Mouse (Mus musculus): ENCODE data around the gene Actr3b.
"Not testable (repeated sequence)": the region's sequence is repeated elsewhere in the genome, so short reads cannot be mapped to it uniquely, and the experiment has no call there.

Gene Actr3b

GRCm38 (mm10) chr5:25791570-25791969 is 31.8 kb downstream of the Actr3b start:
- DNase-seq: no peak

DNA sequence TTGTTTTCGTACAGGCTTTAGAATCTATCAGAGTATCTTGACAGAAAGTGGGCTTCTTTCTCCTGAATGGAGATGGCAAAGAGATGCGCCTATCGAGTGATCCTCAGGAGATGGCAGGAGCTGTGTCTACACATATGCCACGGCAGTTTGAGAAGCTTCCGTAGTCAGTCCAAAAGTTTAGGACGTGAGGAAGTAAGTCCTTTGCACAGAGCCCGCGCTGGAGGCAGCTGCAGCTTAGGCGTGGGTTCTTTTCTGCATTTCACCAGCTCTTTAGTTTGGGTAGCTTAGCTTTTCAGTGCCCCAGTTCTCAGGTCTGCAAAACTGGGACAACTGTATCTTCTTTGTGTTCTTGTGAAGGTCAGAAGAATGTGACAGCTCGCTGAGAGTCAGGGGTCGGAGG is 38.0 kb downstream of the Actr3b start:
- DNase-seq: no peak

- DNase-seq: peak; percentile 47
These were observed 41.1 kb downstream of the Actr3b start for GRCm38 (mm10) chr5:25800929-25801328.

- no peak for DNase-seq
These were observed 41.9 kb downstream of the Actr3b start for GRCm38 (mm10) chr5:25801744-25802143.

DNA sequence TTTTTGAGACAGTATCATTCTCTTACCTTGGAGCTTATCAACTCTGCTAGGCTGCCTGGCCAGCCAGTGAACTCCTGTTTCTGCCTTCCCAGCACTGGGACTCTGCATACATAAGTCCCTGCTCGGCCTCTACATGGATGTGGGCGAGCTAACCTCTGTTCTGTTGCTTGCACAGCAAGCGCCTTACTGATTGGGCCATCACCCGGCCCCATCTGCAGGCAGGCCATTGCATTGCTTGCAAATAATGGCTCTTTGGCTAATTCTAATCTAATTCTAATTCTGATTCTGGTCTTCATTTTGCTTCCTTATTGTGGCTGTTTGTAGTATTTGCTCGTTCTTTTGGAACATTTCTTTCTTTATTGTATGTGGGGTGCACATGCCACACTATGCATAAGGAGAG is 44.8 kb downstream of the Actr3b start:
- DNase-seq: no peak

GRCm38 (mm10) chr5:25812922-25813321 is 53.1 kb downstream of the Actr3b start:
- no peak for DNase-seq

- DNase-seq: no peak
These were observed 69.7 kb downstream of the Actr3b start for GRCm38 (mm10) chr5:25829308-25830094.

DNA sequence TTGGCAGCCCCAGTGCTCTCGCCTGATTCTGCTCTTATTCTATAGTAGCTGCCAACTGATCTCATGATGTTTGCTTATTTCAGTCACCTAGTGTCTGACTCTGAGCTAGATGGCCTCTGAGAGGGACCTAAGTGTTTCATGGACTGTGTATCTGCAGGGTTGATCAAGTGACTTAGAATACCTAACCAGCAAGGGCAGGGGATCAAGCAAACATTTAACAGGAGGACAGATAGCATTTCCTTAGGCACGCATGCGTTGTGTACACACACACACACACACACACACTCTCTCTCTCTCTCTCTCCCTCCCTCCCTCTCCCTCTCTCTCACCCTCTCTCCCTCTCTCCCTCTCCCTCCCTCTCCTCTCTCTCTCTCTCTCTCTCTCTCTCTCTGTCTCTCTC is 71.0 kb downstream of the Actr3b start:
- DNase-seq: no peak

GRCm38 (mm10) chr5:25831624-25832023 is 71.8 kb downstream of the Actr3b start:
- peak; percentile 35 for DNase-seq

DNA sequence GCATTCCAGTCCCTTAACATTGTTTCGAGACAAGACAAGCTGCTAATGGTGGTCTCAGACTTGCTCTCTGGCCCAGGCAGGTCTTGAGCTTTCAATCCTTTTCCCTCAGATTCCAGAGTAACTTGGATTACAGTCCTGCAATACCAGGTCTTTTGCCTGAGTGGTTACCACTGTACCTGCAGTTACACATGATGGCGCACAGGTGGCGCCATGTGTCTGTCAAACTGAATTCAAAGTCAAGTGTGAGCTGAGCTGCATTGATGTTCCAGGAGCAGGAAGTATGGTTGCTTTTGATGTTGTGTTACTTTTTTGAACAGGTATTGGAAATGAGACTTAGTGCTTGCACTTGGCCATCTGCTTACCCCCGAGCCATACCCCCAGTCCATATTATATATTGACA is 79.6 kb downstream of the Actr3b start:
- DNase-seq: peak; percentile 46

DNA sequence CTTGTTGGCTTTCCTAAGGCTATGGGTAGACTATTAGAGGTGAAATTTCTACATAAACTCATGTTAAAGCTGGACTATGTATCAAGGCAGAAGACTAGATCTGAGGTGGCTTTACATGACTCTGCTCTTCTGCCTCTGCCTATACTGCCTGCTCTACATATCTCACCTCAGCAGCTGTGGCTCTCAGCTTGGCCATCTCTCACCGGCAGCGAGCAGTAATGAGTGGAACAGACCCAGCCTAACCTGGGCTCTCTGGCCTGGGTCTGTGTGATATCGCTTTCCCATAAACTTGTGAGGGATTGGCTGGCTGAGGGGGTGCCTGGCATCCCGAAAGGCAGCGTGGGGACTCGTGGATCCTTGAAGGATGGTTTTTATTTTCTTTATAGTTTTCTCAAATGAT is 86.8 kb downstream of the Actr3b start:
- DNase-seq: no peak

GRCm38 (mm10) chr5:25847154-25847553 is 87.4 kb downstream of the Actr3b start:
- no peak for DNase-seq

DNA sequence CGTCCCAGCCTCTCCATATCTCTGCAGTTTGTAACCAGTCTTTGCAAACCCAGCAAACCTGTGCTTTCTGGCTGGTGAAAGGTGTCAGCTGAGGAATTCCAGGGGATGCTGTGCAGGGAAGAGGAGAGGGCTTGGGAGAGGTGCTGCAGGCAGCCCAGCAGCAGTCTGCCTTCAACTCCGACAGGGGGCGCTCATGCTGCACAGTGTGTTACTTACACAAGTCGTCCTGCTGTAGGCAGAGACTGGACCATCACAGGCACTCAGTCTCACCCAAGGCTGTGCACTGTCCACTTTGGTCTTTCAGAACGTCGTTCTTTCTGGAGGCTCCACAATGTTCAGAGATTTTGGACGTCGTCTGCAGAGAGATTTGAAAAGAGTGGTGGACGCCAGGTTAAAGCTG is 88.3 kb downstream of the Actr3b start:
- peak; percentile 72 for DNase-seq

DNA sequence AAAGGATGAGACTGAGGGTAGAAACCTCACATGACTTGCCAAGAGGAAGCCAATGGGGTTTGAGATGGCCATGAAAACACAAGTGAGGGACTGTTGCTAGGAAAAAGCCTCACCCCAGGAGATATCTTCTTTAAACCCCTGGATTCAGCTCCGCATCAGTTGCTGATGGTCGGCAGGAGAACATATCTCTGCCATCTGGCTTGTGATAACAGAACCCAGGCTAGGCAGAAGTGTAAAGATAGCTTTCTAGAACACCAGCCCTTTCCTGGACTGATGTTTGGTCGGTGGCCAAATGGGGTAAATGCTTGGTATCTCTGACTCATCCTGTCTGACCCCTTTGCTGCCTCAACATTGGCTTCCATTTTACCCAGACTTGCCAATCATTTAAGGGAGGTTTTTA is 106.4 kb downstream of the Actr3b start:
- no peak for DNase-seq

GRCm38 (mm10) chr5:25869880-25870279 is 110.1 kb downstream of the Actr3b start:
- DNase-seq: no peak

DNA sequence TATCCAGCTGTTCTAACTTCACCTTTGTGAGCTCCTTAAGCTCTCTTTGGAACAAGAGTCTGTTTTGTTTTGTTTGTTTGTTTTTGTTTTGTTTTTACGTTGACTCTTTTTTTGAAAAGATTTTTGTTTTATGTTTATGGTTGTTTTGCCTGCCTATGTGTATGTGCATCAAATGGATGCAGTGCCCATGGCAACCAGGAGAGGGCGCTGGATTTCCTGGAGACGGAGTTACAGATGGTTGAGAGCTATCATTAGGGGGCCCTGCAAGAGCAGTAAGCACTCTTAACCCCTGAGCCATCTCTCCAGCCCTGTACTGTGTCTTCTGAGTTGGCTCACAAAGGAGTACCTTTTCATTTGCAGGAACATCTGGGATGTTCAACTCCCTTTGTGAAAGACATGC is 110.8 kb downstream of the Actr3b start:
- DNase-seq: no peak

DNA sequence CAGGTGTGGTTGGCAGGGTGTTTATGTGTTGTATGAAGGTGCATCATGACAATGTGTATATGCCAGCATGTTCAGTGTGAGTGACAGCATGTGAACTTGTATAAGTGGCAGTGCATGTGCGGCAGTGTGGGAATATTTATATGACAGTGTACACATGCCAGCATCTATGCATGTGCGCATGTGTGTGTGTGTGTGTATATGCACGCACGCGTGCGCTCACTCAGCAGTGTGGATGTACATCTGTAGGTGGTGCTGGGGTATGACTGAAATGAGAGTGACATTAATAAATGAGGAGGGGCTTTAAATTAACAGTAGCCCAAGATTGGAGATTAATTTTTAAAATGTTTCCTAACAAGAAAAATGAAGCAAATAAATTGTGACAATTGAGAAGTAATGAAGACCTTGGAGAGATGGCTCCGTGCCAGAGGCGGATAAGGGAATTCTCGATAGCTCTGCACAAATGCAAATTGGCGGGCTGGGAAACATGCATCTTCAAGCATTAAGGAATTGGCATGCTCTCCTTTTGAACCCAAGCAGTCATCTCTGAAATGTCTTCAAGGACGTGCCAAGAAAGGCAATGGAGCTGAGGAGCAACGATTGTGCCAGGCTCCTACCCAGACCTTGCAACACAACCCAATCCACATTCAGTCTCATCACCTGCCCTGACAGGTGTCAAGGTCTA is 111.7 kb downstream of the Actr3b start:
- no peak for DNase-seq

GRCm38 (mm10) chr5:25873046-25873445 is 113.2 kb downstream of the Actr3b start:
- DNase-seq: peak; percentile 21

DNA sequence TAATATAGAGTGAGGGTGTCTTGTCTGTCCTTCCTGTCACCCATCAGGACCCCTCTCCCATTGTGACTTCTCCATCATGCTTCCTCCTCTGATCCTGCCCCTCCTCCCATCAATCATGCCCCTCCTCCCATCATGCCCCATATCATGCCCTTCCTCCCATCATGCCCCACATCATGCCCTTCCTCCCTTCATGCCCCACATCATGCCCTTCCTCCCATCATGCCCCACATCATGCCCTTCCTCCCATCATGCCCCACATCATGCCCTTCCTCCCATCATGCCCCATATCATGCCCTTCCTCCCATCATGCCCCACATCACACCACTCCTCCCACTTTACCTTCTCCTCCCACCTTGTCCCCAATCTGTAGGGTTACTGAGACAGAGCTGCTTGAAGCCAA is 116.1 kb downstream of the Actr3b start:
- DNase-seq: not testable (repeated sequence)

GRCm38 (mm10) chr5:25877281-25877680 is 117.5 kb downstream of the Actr3b start:
- DNase-seq: no peak

DNA sequence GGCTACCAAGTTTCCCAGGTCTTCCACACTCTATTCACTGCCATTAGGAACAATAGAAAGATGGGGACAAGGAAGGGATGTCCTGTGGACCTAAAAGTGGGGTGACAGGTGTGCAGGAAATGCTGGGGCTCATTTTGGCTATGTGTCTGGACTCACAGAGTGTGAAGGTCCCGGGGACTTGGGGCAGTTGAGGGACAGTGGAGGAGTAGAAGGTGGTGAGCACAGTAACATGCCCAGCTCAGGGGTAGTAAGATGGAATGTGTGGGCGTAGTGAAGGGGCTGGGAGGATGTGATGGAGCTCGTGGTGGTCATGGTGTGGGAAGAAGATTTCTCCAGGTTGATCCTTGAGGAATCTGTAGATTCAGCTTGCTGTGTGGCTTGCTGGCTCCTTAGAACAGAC is 118.2 kb downstream of the Actr3b start:
- DNase-seq: no peak

DNA sequence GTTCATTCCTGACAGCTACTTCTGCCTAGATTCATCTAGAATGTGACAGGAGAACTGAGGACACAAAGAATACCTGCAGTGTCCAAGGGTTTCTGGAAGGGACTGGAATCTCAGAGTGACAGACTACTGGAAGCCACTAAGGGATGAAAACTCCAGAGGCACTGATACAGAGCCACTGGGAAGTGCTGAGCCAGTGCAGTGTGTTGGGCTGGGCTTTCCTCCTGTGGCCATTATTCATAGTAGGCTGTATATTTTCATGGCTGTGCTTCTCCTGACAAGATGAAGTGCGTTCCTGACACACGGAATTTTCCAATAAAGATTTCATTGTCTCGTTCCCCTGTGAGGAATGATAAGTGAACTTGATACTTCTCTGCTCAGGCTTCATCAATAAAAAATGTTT is 126.9 kb downstream of the Actr3b start:
- no peak for DNase-seq

- peak; percentile 7 for DNase-seq
These were observed 130.1 kb downstream of the Actr3b start for GRCm38 (mm10) chr5:25889746-25890382.

DNA sequence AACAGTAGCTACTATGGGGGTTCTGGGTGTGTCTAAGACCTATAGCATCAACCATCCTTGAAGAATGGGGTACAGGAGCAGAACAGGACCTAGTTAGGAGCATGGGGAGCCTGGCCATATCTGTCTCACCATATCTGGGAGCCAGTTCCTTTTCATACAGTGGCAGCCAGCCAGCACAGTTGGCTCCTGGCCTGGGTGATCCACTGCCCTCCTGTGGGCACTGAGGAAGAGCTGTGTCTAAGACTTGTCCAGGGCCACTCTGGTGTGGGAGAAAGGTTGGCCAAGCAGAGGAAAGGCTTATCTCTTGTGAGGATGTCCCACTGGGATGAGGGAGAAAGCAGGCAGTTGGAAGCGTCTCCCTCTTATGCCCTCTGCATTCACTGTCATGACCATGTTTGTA is 131.5 kb downstream of the Actr3b start:
- peak; percentile 90 for DNase-seq
